Mouse (Mus musculus): ENCODE measurements around the gene Iqgap3. TPM values are rescaled to one million over a fixed set of nuclear protein-coding genes. Genes with fewer than 3 reads are reported as not detected.

Gene Iqgap3
- 4.9 and 5.1 TPM in 2 replicates for polyA plus RNA-seq (2012; rRNA removed)

DNA sequence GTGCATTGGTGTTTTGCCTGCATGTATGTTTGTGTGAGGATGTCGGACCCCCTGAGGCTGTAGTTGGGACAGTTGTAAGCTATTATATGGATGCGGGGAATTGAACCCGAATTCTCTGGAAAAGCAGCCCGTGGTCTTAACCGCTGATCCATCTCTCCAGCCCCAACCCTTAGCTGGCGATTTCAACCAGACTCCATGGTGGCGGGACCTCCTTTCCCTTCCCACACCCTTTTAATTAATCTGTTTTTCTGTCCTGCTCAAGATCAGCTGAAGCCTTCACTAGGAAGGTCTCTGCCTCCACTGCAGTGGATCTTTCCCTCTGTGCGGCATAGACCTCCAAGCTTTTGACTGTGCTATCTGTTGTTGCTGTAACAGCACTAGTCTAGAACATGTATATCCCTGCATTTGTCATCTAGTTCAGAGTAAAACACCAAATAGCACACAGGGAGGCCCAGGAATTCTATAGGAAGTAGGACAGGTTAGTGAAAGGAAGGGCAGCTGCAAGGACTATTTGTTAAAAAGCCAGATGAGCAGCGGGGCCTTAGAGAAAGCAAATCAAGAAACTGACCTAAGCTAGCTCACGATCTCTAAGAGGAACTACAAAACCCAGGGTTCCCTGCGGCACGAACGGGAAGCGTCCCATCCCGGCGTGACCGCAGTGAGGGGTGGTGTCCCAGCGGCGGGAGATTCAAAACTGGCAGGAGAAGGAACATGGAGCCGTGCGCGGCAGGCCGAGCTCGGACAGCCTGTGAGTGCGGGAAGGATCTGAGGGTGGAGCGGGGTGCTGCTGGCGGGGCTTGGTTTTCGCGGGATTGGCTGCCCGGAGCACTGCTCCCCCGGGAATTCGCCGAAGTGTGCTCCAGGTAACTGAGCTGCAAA is at the start of gene Iqgap3:
Iqgap3 (plus strand) TSS at position 627 of the 879 bp plus-strand sequence.

DNA sequence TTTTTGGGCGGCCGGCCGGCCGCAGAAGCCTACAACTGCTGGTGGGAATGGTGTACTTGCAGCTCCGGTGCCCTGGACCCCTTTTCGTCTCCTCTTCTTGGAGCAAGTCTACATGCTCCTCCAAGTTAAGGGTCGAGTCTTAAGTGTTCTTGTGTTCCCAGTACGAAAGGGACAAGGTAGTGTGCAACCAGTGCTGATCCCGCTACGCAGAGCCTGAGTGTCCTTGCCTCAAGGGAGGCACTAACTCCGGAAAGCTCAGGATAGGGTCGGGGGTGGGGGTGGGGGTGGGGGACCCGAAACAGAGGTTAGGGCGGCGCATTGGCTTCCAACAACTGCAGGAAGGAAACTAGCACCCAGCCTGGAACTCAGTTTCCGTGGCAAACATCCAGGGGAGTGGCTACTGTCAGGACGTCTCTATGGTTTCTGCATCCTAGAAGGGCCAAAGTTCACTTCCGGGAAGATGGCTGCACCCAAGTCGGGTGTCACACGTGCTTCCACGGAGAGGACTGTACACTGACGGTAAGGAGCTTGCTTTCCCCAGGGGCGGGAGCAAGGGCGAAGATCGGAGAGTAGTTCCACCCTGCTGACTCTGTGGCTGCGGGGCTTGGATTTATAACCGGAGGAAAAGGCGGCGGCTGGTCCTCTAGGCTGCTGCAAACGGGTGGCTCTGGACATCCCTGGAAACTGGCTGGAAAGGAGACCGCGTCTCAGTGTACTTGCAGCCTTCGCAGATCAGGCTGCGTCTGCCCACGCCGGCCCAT is 38.9 kb upstream of the Iqgap3 start, which contains the start of gene Gpatch4:
Gpatch4 (plus strand) TSS at position 448 of the 761 bp plus-strand sequence.

DNA sequence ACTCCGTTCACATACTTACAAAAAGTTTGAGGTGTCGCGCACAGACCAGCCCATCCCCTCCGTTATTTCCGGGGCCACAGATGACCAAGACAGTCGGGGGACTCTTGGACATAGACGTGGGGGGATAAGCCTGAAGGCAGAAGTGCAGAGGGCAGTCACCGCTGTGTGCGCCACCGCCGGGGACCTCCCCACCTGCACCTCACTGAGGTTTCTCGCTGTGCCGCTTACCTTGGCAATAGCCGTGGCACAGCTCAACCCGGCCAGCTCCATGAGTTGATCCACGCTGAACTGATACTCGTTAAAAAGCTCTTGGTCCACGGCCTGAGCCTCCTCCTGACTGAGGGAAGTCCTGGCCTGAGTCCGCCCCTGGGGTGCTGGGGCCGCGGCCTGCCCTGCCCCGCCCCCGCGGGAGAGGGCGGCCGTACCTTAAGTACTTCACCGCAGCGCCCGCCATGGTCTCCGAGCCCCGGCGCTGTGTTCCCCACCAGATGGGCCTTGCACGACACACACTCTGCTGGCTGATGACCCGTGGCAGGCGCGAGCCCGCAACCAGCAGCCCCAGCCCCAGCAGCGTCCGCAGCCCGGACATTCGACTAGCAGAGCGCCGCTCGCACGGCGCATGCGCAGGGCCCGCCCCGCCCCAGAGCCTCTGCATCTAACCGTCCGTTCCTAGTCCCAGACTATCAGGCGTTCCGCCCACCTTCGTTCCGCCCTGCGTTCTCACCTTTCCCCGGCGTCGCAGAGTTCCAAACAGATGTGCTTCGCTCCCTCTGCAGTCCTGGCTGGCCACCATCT is 23.7 kb upstream of the Iqgap3 start, which contains the start of gene Naxe:
Naxe (minus strand) TSS at position 594 of the 795 bp plus-strand sequence.

DNA sequence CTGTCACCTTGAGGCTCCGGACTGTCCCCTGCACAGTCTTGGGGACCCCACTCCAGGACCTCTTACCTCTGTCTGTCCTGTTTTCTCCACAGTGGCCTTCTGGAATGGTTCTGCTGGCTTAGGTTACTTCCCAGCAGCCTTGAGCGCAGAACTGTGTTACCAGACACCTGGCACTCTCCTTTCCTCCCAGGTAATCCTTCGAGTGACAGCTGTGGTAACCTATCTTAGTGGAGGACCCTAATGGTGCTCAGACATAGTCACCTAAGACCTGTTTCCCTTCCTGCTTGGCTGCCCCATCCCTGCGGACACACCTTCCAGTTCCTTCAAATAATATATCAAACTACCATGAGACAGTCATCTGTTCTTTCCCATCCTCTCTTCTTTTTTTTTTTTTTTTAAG is 3.6 kb upstream of the Iqgap3 start, which contains the start of gene Ttc24:
Ttc24 (minus strand) TSS at position 101 of the 400 bp plus-strand sequence.

DNA sequence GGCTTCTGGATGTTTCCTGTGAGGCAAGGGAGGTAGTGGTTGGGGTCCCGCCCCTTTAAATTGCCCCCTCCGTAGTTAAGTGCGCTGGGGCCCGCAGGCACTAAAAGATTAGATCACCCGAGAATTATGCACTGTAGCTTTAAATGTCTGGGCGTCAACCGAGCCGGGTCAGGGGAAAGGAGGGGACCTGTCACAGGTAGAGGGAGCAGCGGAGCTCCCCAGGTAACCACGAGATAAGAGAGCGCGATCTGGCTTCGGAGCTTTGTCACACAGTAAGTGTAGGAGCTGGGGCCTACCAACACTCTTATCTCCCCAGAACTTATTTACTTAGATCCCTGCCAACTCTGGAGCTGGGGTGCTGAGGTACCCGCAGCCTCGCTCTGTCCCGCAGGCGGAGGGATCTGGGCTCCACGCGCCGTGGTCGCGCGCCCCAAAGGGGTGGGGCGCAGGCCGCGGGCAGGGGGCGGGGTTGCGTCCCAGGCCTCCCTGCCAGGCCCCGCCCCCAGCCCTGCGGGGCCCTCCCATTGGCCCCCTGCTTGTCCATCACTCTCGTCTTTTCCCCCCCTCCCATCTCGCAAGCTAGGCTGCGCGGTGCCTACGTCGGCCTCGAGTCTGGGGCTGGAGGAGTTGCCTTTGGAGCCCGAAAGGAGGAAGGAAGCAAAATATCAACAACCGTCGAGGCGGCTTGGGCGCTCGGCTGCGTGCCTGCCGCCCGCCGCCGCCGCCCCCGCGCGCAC is 60.2 kb downstream of the Iqgap3 start, which contains the start of gene Mef2d:
Mef2d (plus strand) TSS at position 586 of the 737 bp plus-strand sequence.

Other genes with a start within 250 kb of the Iqgap3 start
- 0.01 TPM in 1 of 2 replicates, not detected in the other for gene Sh2d2a, start 235.2 kb upstream of the Iqgap3 start, polyA plus RNA-seq (2012; rRNA removed)
- 45.4 and 48.6 TPM in 2 replicates for gene Prcc, start 196.4 kb upstream of the Iqgap3 start, polyA plus RNA-seq (2012; rRNA removed)
- 150 and 157 TPM in 2 replicates for gene Hdgf, start 175.7 kb upstream of the Iqgap3 start, polyA plus RNA-seq (2012; rRNA removed)
- gene Mrpl24, start 162.5 kb upstream of the Iqgap3 start, polyA plus RNA-seq (2012; rRNA removed): 75.9 and 78.5 TPM in 2 replicates
- 21.5 and 21.7 TPM in 2 replicates for gene Isg20l2, start 151.7 kb upstream of the Iqgap3 start, polyA plus RNA-seq (2012; rRNA removed)
- 48.3 and 48.6 TPM in 2 replicates for gene Rrnad1, start 151.3 kb upstream of the Iqgap3 start, polyA plus RNA-seq (2012; rRNA removed)
- gene Crabp2, start 133.3 kb upstream of the Iqgap3 start, polyA plus RNA-seq (2012; rRNA removed): 13.0 and 16.9 TPM in 2 replicates
- gene Nes, start 110.9 kb upstream of the Iqgap3 start, polyA plus RNA-seq (2012; rRNA removed): 14.2 and 14.3 TPM in 2 replicates
- 121 and 130 TPM in 2 replicates for gene Bcan, start 81.7 kb upstream of the Iqgap3 start, polyA plus RNA-seq (2012; rRNA removed)
- 0.70 and 0.87 TPM in 2 replicates for gene Hapln2, start 54.4 kb upstream of the Iqgap3 start, polyA plus RNA-seq (2012; rRNA removed)
- 13.5 and 16.7 TPM in 2 replicates for gene Gpatch4, start 38.9 kb upstream of the Iqgap3 start, polyA plus RNA-seq (2012; rRNA removed)
- gene Naxe, start 23.5 kb upstream of the Iqgap3 start, polyA plus RNA-seq (2012; rRNA removed): 82.0 and 87.5 TPM in 2 replicates
- not detected in 2 replicates for gene Ttc24, start 3.7 kb upstream of the Iqgap3 start, polyA plus RNA-seq (2012; rRNA removed)
- 45.6 and 57.2 TPM in 2 replicates for gene Mef2d, start 60.4 kb downstream of the Iqgap3 start, polyA plus RNA-seq (2012; rRNA removed)
- 0.06 and 0.17 TPM in 2 replicates for gene Rhbg, start 172.7 kb downstream of the Iqgap3 start, polyA plus RNA-seq (2012; rRNA removed)
- 0.14 TPM in 1 of 2 replicates, not detected in the other for gene Gm38392, start 205.2 kb downstream of the Iqgap3 start, polyA plus RNA-seq (2012; rRNA removed)
- 4.0 and 6.2 TPM in 2 replicates for gene Tsacc, start 215.0 kb downstream of the Iqgap3 start, polyA plus RNA-seq (2012; rRNA removed)
- gene Cct3, start 215.1 kb downstream of the Iqgap3 start, polyA plus RNA-seq (2012; rRNA removed): 313 and 317 TPM in 2 replicates
- 54.1 and 56.2 TPM in 2 replicates for gene Glmp, start 243.1 kb downstream of the Iqgap3 start, polyA plus RNA-seq (2012; rRNA removed)